ENCODE assay signal across 8 mouse cellular contexts in genomic region chr5:130216781-130217180, GRCm38 (mm10). TPM values are rescaled to one million over a fixed set of nuclear protein-coding genes. Genes with fewer than 3 reads are reported as not detected.
DNase-seq lines count a peak whose midpoint lies in the region; ATAC-seq lines count a peak whose summit lies in the region.

Gene Tmem248 (plus strand): TSS chr5:130217081.

- H3K4me3 ChIP-seq in neural tube, embryonic 11.5 days (ENCODE audit: low read depth, low read length), result no peak within 1 kb of the TSS
- no peak within 1 kb of the TSS for H3K4me3 ChIP-seq in embryonic facial prominence, embryonic 14.5 days (ENCODE audit: low read depth, low read length)
- no peak within 1 kb of the TSS for H3K4me3 ChIP-seq in heart, embryonic 16.5 days (ENCODE audit: low read length)
- no peak within 1 kb of the TSS for H3K4me3 ChIP-seq in neural tube, embryonic 12.5 days

- ATAC-seq in neural tube, embryonic 11.5 days (ENCODE audit: insufficient read depth, low FRiP score, low TSS enrichment), result no peak
- no peak for ATAC-seq in embryonic facial prominence, embryonic 14.5 days (ENCODE audit: low read depth)
- ATAC-seq in heart, embryonic 16.5 days (replicated peaks; ENCODE audit: extremely low read depth, insufficient read depth, low FRiP score), result no peak
- ATAC-seq in neural tube, embryonic 12.5 days (ENCODE audit: low FRiP score, low read depth), result no peak

- peaks cover 8% of the 10 kb centered on the region; the same call in 1 of the 2 replicates for H3K36me3 ChIP-seq in neural tube, embryonic 11.5 days (ENCODE audit: control insufficient read depth, insufficient read depth, low read length)
- peaks cover 30% of the 10 kb centered on the region for H3K36me3 ChIP-seq in embryonic facial prominence, embryonic 14.5 days (ENCODE audit: control insufficient read depth, insufficient read depth, low read length)
- peaks cover 16% of the 10 kb centered on the region for H3K36me3 ChIP-seq in heart, embryonic 16.5 days (ENCODE audit: control insufficient read depth, insufficient read depth)
- peaks cover 20% of the 10 kb centered on the region for H3K36me3 ChIP-seq in neural tube, embryonic 12.5 days

- no peaks in the 10 kb centered on the region for H3K27me3 ChIP-seq in neural tube, embryonic 11.5 days (ENCODE audit: control insufficient read depth, insufficient read depth, low read length)
- no peaks in the 10 kb centered on the region for H3K27me3 ChIP-seq in embryonic facial prominence, embryonic 14.5 days (replicated peaks; ENCODE audit: control insufficient read depth, insufficient read depth, low read length)
- H3K27me3 ChIP-seq in heart, embryonic 16.5 days (ENCODE audit: control insufficient read depth, insufficient read depth, low read length), result no peaks in the 10 kb centered on the region
- no peaks in the 10 kb centered on the region for H3K27me3 ChIP-seq in neural tube, embryonic 12.5 days (replicated peaks)

- H3K4me1 ChIP-seq in neural tube, embryonic 11.5 days (ENCODE audit: control insufficient read depth, insufficient read depth, low read length), result peaks cover 2% of the 10 kb centered on the region; the same call in 1 of the 2 replicates
- peaks cover 5% of the 10 kb centered on the region; the same call in 1 of the 2 replicates for H3K4me1 ChIP-seq in embryonic facial prominence, embryonic 14.5 days (ENCODE audit: control insufficient read depth, insufficient read depth, low read length)
- H3K4me1 ChIP-seq in heart, embryonic 16.5 days (ENCODE audit: control insufficient read depth, insufficient read depth, low read length), result peaks cover 6% of the 10 kb centered on the region
- H3K4me1 ChIP-seq in neural tube, embryonic 12.5 days, result no peaks in the 10 kb centered on the region

- no peak within 1 kb of the TSS for H3K4me2 ChIP-seq in neural tube, embryonic 11.5 days (ENCODE audit: low read depth)
- H3K4me2 ChIP-seq in embryonic facial prominence, embryonic 14.5 days (ENCODE audit: low read depth, low read length), result no peak within 1 kb of the TSS
- no peak within 1 kb of the TSS for H3K4me2 ChIP-seq in heart, embryonic 16.5 days (ENCODE audit: low read depth, low read length)
- no peak within 1 kb of the TSS for H3K4me2 ChIP-seq in neural tube, embryonic 12.5 days (replicated peaks)

- H3K27ac ChIP-seq in neural tube, embryonic 11.5 days (ENCODE audit: low read depth, low read length), result no peak within 1 kb of the TSS
- H3K27ac ChIP-seq in embryonic facial prominence, embryonic 14.5 days (replicated peaks; ENCODE audit: low read depth, low read length), result no peak within 1 kb of the TSS
- no peak within 1 kb of the TSS for H3K27ac ChIP-seq in heart, embryonic 16.5 days (ENCODE audit: low read length)
- H3K27ac ChIP-seq in neural tube, embryonic 12.5 days, result no peak within 1 kb of the TSS

- 84% methylated on average over 7 of the region's 7 CpGs for WGBS in neural tube, embryonic 11.5 days
- 85% methylated on average over 7 of the region's 7 CpGs for WGBS in embryonic facial prominence, embryonic 14.5 days
- 73% methylated on average over 7 of the region's 7 CpGs for WGBS in heart, embryonic 16.5 days
- 85% methylated on average over 7 of the region's 7 CpGs for WGBS in neural tube, embryonic 12.5 days

- H3K9me3 ChIP-seq in neural tube, embryonic 11.5 days (ENCODE audit: control insufficient read depth, low read length), result no peaks in the 10 kb centered on the region
- no peaks in the 10 kb centered on the region; the same call in 1 of the 2 replicates for H3K9me3 ChIP-seq in embryonic facial prominence, embryonic 14.5 days (ENCODE audit: control insufficient read depth, low read length)
- no peaks in the 10 kb centered on the region for H3K9me3 ChIP-seq in heart, embryonic 16.5 days (replicated peaks; ENCODE audit: control insufficient read depth, low read length)
- H3K9me3 ChIP-seq in neural tube, embryonic 12.5 days, result no peaks in the 10 kb centered on the region

- intact Hi-C loops in left cerebral cortex, postnatal 36 days (cut with DNase I), result no loop called here

- no peak for DNase-seq in neural tube, embryonic 11.5 days (ENCODE audit: low spot score)
- no peak for DNase-seq in neural tube, embryonic 10.5 days (ENCODE audit: extremely low spot score, low spot score)
- DNase-seq in embryonic facial prominence, embryonic 14.5 days (ENCODE audit: low spot score), result no peak
- DNase-seq in left cerebral cortex, postnatal 36 days (ENCODE audit: low spot score in 2 of 2), result no peak
- no peak for DNase-seq in urinary bladder, postnatal 36 days (ENCODE audit: low spot score in 2 of 2)
- no peak for DNase-seq in cerebellum, adult 18-20 months

- no peak within 1 kb of the TSS for H3K9ac ChIP-seq in neural tube, embryonic 11.5 days (ENCODE audit: low read length)
- no peak within 1 kb of the TSS for H3K9ac ChIP-seq in embryonic facial prominence, embryonic 14.5 days (ENCODE audit: low read depth, low read length)
- no peak within 1 kb of the TSS for H3K9ac ChIP-seq in heart, embryonic 16.5 days (ENCODE audit: low read length)
- no peak within 1 kb of the TSS for H3K9ac ChIP-seq in neural tube, embryonic 12.5 days

RNA-seq across cellular contexts. Expression of gene Tmem248, which starts in this region (rescaled TPM):
- 32.0 and 35.8 TPM in 2 replicates for polyA plus RNA-seq in neural tube, embryonic 11.5 days (2014; fragmentation: Nextera tagmentation; extraction: Ambion mirVana)
- 40.6 and 44.7 TPM in 2 replicates for polyA plus RNA-seq in embryonic facial prominence, embryonic 14.5 days (2014; fragmentation: Nextera tagmentation; extraction: Ambion mirVana)
- polyA plus RNA-seq in heart, embryonic 16.5 days (2015; fragmentation: Nextera tagmentation; extraction: Ambion mirVana), result 21.6 and 28.5 TPM in 2 replicates
- total RNA-seq in left cerebral cortex, postnatal 36 days (2021), result 10 to 100 TPM; 42.9 to 43.3 TPM
- 30.7 and 31.6 TPM in 2 replicates for polyA plus RNA-seq in neural tube, embryonic 12.5 days (2016; fragmentation: Nextera tagmentation; extraction: Ambion mirVana)
